Mouse (Mus musculus): ENCODE results near the gene Kdm2b. TPM values are rescaled to one million over a fixed set of nuclear protein-coding genes. Genes with fewer than 3 reads are reported as not detected.

Gene Kdm2b
- polyA plus RNA-seq, 1 experiment from 2014 or later = 8.3 TPM

DNA sequence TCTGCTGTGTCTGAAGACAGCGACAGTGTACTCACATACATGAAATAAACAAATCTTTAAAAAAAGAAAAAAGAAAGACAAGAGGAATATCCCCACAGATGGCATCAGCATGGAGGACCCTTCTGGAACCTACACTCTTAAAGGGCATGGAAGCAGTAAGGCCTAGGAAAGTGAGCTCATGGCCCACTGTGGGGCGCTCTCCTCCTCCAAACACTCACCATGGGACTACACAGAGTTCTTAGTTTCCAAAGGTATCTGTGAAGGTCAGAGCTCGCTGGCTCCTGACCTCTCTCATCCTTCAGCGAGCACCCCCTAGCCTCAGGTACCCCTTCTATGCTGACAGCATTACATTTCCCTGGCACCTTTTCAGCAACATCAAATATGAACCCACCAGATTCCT lies 53.8 kb downstream of the Kdm2b start:
- ATAC-seq (no peak), DNase-seq (no peak)
- Histone ChIP-seq H3K9me3 (ENCODE audit: low read length) (no peaks in the 10 kb centered on the region), H3K27ac (ENCODE audit: low read depth) (no peak overlapping the region), H3K9ac (replicated peaks) (no peak overlapping the region), H3K4me2 (ENCODE audit: low read depth, low read length) (no peak overlapping the region), H3K27me3 (ENCODE audit: insufficient read depth, low read length) (no peaks in the 10 kb centered on the region), H3K4me1 (ENCODE audit: insufficient read depth) (peaks cover 15% of the 10 kb centered on the region), H3K4me3 (ENCODE audit: low read depth, low read length) (no peak overlapping the region), H3K36me3 (replicated peaks; ENCODE audit: insufficient read depth, low read length) (no peaks in the 10 kb centered on the region)
- TF ChIP-seq CTCF (IDR thresholded peaks at IDR 0.05; ENCODE audit: low read depth) (peak; percentile 44), EP300 (IDR thresholded peaks at IDR 0.05; ENCODE audit: low read depth) (no peak)
- WGBS (ENCODE audit: insufficient replicate concordance) = 74% methylated on average over 4 of the region's 4 CpGs

GRCm38 (mm10) chr5:122930991-122931390 lies 58.6 kb downstream of the Kdm2b start:
- 64% methylated on average over 7 of the region's 7 CpGs for WGBS (ENCODE audit: insufficient replicate concordance)
- no peak for TF ChIP-seq EP300 (IDR thresholded peaks at IDR 0.05; ENCODE audit: low read depth)
- TF ChIP-seq CTCF (IDR thresholded peaks at IDR 0.05; ENCODE audit: low read depth) = no peak

DNA sequence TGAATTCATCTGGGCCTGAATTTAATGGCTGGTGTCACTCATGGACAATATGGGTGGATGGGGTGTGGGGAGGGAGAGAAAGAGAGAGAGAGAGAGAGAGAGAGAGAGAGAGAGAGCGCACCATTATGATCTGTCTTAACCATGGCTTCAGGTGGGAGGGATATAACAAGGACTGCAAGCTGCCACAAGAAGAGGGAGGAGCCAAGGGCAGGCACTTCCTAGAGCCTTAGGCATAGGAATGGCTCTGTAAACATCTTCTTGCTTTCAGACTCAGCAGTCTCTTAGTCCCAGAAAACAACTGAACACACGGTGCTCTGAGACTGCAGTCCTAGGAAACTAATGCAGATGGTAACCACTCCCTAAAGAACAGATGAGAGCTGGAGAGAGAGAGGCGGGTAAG lies 61.3 kb downstream of the Kdm2b start:
- Histone ChIP-seq H3K27me3 (ENCODE audit: insufficient read depth, low read length) (no peaks in the 10 kb centered on the region), H3K4me3 (ENCODE audit: low read depth, low read length) (no peak overlapping the region), H3K4me2 (ENCODE audit: low read depth, low read length) (no peak overlapping the region), H3K9ac (replicated peaks) (no peak overlapping the region), H3K4me1 (ENCODE audit: insufficient read depth) (0 out of 2 replicates have a peak, but pooled peaks cover 5% of the 10 kb centered on the region), H3K9me3 (ENCODE audit: low read length) (no peaks in the 10 kb centered on the region), H3K27ac (ENCODE audit: low read depth) (no peak overlapping the region), H3K36me3 (replicated peaks; ENCODE audit: insufficient read depth, low read length) (no peaks in the 10 kb centered on the region)
- TF ChIP-seq EP300 (IDR thresholded peaks at IDR 0.05; ENCODE audit: low read depth) = no peak
- no peak for TF ChIP-seq CTCF (IDR thresholded peaks at IDR 0.05; ENCODE audit: low read depth)
- no peak for ATAC-seq
- no peak for DNase-seq
- WGBS (ENCODE audit: insufficient replicate concordance) = 81% methylated on average over 3 of the region's 3 CpGs

More at GRCm38 (mm10) chr5:122930991-122931390, 58.6 kb downstream of the Kdm2b start:
- no peaks in the 10 kb centered on the region for H3K27me3 ChIP-seq (ENCODE audit: insufficient read depth, low read length)
- DNase-seq (peak; percentile 45), ATAC-seq (peak; percentile 46; the same call in 1 of the 2 replicates)
- H3K9ac ChIP-seq (replicated peaks) = no peak overlapping the region
- H3K4me1 ChIP-seq (ENCODE audit: insufficient read depth) = peaks cover 6% of the 10 kb centered on the region; the same call in 1 of the 2 replicates
- peak overlapping the region; percentile 32 for H3K4me2 ChIP-seq (ENCODE audit: low read depth, low read length)
- H3K36me3 ChIP-seq (replicated peaks; ENCODE audit: insufficient read depth, low read length) = no peaks in the 10 kb centered on the region
- H3K4me3 ChIP-seq (ENCODE audit: low read depth, low read length) = no peak overlapping the region
- peak overlapping the region; percentile 55 for H3K27ac ChIP-seq (ENCODE audit: low read depth)
- H3K9me3 ChIP-seq (ENCODE audit: low read length) = no peaks in the 10 kb centered on the region

GRCm38 (mm10) chr5:122927703-122928102 lies 61.9 kb downstream of the Kdm2b start:
- Histone ChIP-seq H3K36me3 (replicated peaks; ENCODE audit: insufficient read depth, low read length) (no peaks in the 10 kb centered on the region), H3K4me3 (ENCODE audit: low read depth, low read length) (no peak overlapping the region), H3K9ac (replicated peaks) (no peak overlapping the region), H3K4me1 (ENCODE audit: insufficient read depth) (0 out of 2 replicates have a peak, but pooled peaks cover 5% of the 10 kb centered on the region), H3K4me2 (ENCODE audit: low read depth, low read length) (no peak overlapping the region), H3K9me3 (ENCODE audit: low read length) (no peaks in the 10 kb centered on the region), H3K27me3 (ENCODE audit: insufficient read depth, low read length) (no peaks in the 10 kb centered on the region), H3K27ac (ENCODE audit: low read depth) (no peak overlapping the region)
- DNase-seq = peak; percentile 61
- WGBS (ENCODE audit: insufficient replicate concordance) = 58% methylated on average over 6 of the region's 6 CpGs
- ATAC-seq = peak; percentile 71
- TF ChIP-seq CTCF (IDR thresholded peaks at IDR 0.05; ENCODE audit: low read depth) (no peak), EP300 (IDR thresholded peaks at IDR 0.05; ENCODE audit: low read depth) (no peak)

GRCm38 (mm10) chr5:122927092-122927491 lies 62.5 kb downstream of the Kdm2b start:
- H3K27ac ChIP-seq (ENCODE audit: low read depth) = no peak overlapping the region
- 85% methylated on average over 8 of the region's 8 CpGs for WGBS (ENCODE audit: insufficient replicate concordance)
- H3K4me1 ChIP-seq (ENCODE audit: insufficient read depth) = 0 out of 2 replicates have a peak, but pooled peaks cover 5% of the 10 kb centered on the region
- no peak overlapping the region for H3K9ac ChIP-seq (replicated peaks)
- no peaks in the 10 kb centered on the region for H3K9me3 ChIP-seq (ENCODE audit: low read length)
- H3K4me3 ChIP-seq (ENCODE audit: low read depth, low read length) = no peak overlapping the region
- H3K4me2 ChIP-seq (ENCODE audit: low read depth, low read length) = no peak overlapping the region
- H3K36me3 ChIP-seq (replicated peaks; ENCODE audit: insufficient read depth, low read length) = no peaks in the 10 kb centered on the region
- H3K27me3 ChIP-seq (ENCODE audit: insufficient read depth, low read length) = no peaks in the 10 kb centered on the region
- no peak for TF ChIP-seq EP300 (IDR thresholded peaks at IDR 0.05; ENCODE audit: low read depth)
- no peak for TF ChIP-seq CTCF (IDR thresholded peaks at IDR 0.05; ENCODE audit: low read depth)
- DNase-seq = no peak
- ATAC-seq = no peak

DNA sequence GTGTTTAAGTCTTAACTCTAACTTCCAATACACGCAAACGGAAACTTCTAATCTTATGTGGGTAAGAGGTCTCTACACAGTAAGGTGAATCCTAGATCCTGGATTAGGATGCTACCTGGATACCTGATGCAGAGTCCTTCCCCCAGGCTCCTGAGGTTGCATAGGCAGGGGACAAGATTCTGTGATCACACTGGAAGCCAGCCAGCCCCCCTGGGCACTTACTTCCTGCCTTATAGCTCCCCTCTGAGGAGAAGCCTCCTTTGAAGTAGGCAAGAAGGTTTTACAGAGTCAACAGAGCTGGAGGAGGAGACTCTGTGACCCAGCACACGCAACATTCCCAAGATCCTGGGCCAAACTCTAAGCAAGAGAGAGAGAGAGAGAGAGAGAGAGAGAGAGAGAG lies 63.3 kb downstream of the Kdm2b start:
- Histone ChIP-seq H3K4me3 (ENCODE audit: low read depth, low read length) (no peak overlapping the region), H3K36me3 (replicated peaks; ENCODE audit: insufficient read depth, low read length) (no peaks in the 10 kb centered on the region), H3K4me1 (ENCODE audit: insufficient read depth) (0 out of 2 replicates have a peak, but pooled peaks cover 5% of the 10 kb centered on the region), H3K4me2 (ENCODE audit: low read depth, low read length) (no peak overlapping the region), H3K27ac (ENCODE audit: low read depth) (no peak overlapping the region), H3K9ac (replicated peaks) (no peak overlapping the region), H3K27me3 (ENCODE audit: insufficient read depth, low read length) (no peaks in the 10 kb centered on the region), H3K9me3 (ENCODE audit: low read length) (no peaks in the 10 kb centered on the region)
- DNase-seq (no peak), ATAC-seq (no peak)
- no peak for TF ChIP-seq EP300 (IDR thresholded peaks at IDR 0.05; ENCODE audit: low read depth)
- no peak for TF ChIP-seq CTCF (IDR thresholded peaks at IDR 0.05; ENCODE audit: low read depth)
- 94% methylated on average over 3 of the region's 3 CpGs for WGBS (ENCODE audit: insufficient replicate concordance)
